Mouse (Mus musculus) cortical plate, adult 2 months (tissue): Measurements from ENCODE around the gene Mettl5.

Experiments
- CTCF ChIP-seq: fragments of 200-500 bp; IDR thresholded peaks from 2 replicates; pipeline ENCODE4 v1.5.1; 2011; ENCODE audit warnings: mild to moderate bottlenecking, control low read depth, low read length; ENCODE audit not compliant: insufficient read depth; ENCODE audit errors: extremely low read depth
- POLR2A ChIP-seq: fragments of 200-500 bp; IDR thresholded peaks from 2 replicates; pipeline ENCODE4 v1.6.1; 2011; ENCODE audit warnings: mild to moderate bottlenecking, low read length, control low read depth; ENCODE audit not compliant: insufficient read depth; ENCODE audit errors: extremely low read depth

- no peak for TF ChIP-seq CTCF
- peak; percentile 46; the same call in 1 of the 2 replicates for TF ChIP-seq POLR2A
These were observed 62.9 kb downstream of the Mettl5 start for GRCm38 (mm10) chr2:69822361-69823128.
